Mouse (Mus musculus) left cerebral cortex, postnatal 36 days (tissue): ENCODE measurements around the gene Rapgef2. TPM values are rescaled to one million over a fixed set of nuclear protein-coding genes. Genes with fewer than 3 reads are reported as not detected.
A peak's percentile ranks its signal among the peaks of the same experiment; 100 is the strongest.

Source experiments
- DNase-seq, 2 experiments: peaks; one replicate each; pipeline ENCODE4 v3.0.0; 2021 to 2022; ENCODE audit warnings: low spot score in 2 of 2, mixed read lengths in 1 of 2
- intact Hi-C: fragments of 180-260 bp; cut with DNase I; formaldehyde crosslinking; loops from one replicate; pipeline ENCODE4 v1.15.1; 2025
- total RNA-seq, 2 experiments: library from RNA; stranded (reverse); gene quantifications; 2 replicates each; pipeline ENCODE4 v1.2.3; 2021

The Rapgef2 gene
- total RNA-seq, 2 experiments from 2014 or later = 114 to 136 TPM

GRCm38 (mm10) chr3:79286031-79286375 is 314 bp downstream of the Rapgef2 start:
- DNase-seq = peak in 1 of 2 experiments; percentile 26
- intact Hi-C loops = loop anchor here (2.0 to 10.0 kb wide), 4 partner anchors 34 to 279 kb away; partner anchors contain the start of gene Fnip2

GRCm38 (mm10) chr3:79285097-79285675 is 1.1 kb downstream of the Rapgef2 start:
- peak; percentile 15 to 29 for DNase-seq
- intact Hi-C loops = loop anchor here (5.0 to 10.0 kb wide), 3 partner anchors 33 to 280 kb away; partner anchors contain the start of gene Fnip2

GRCm38 (mm10) chr3:79283976-79284375 is 2.3 kb downstream of the Rapgef2 start:
- intact Hi-C loops = loop anchor here (10.0 kb wide), 1 partner anchor 281 kb away; the partner anchor contains the start of gene Fnip2
- no peak for DNase-seq

- intact Hi-C loops = loop anchor here (10.0 kb wide), 1 partner anchor 282 kb away; the partner anchor contains the start of gene Fnip2
- DNase-seq = no peak
These were observed 3.3 kb downstream of the Rapgef2 start for GRCm38 (mm10) chr3:79283031-79283430.

- DNase-seq = no peak
- intact Hi-C loops = no loop called here
These were observed 10.3 kb downstream of the Rapgef2 start for GRCm38 (mm10) chr3:79275856-79276645.

- DNase-seq = no peak
- intact Hi-C loops = no loop called here
These were observed 13.0 kb downstream of the Rapgef2 start for GRCm38 (mm10) chr3:79273350-79273749.

- intact Hi-C loops = no loop called here
These were observed 13.4 kb downstream of the Rapgef2 start for GRCm38 (mm10) chr3:79272939-79273338.

GRCm38 (mm10) chr3:79270980-79271555 is 15.2 kb downstream of the Rapgef2 start:
- intact Hi-C loops = no loop called here
- DNase-seq = no peak

More at GRCm38 (mm10) chr3:79272939-79273338, 13.4 kb downstream of the Rapgef2 start:
- no peak for DNase-seq

GRCm38 (mm10) chr3:79269872-79270271 is 16.4 kb downstream of the Rapgef2 start:
- intact Hi-C loops = no loop called here
- no peak for DNase-seq

- DNase-seq = no peak
- intact Hi-C loops = no loop called here
These were observed 19.3 kb downstream of the Rapgef2 start for GRCm38 (mm10) chr3:79266976-79267375.

GRCm38 (mm10) chr3:79261816-79262316 is 24.5 kb downstream of the Rapgef2 start:
- DNase-seq = no peak
- intact Hi-C loops = no loop called here

- no peak for DNase-seq
- intact Hi-C loops = loop anchor here (5.0 kb wide), 1 partner anchor 33 kb away; the partner anchor contains the start of gene Rapgef2
These were observed 32.3 kb downstream of the Rapgef2 start for GRCm38 (mm10) chr3:79254023-79254422.

- intact Hi-C loops = loop anchor here (5.0 kb wide), 1 partner anchor 34 kb away; the partner anchor contains the start of gene Rapgef2
- no peak for DNase-seq
These were observed 32.9 kb downstream of the Rapgef2 start for GRCm38 (mm10) chr3:79253416-79253815.

GRCm38 (mm10) chr3:79252921-79253394 is 33.4 kb downstream of the Rapgef2 start:
- intact Hi-C loops = loop anchor here (5.0 kb wide), 1 partner anchor 34 kb away; the partner anchor contains the start of gene Rapgef2

GRCm38 (mm10) chr3:79249955-79250354 is 36.4 kb downstream of the Rapgef2 start:
- peak; percentile 55 to 72 for DNase-seq
- intact Hi-C loops = loop anchor here (5.0 kb wide), 1 partner anchor 37 kb away; the partner anchor contains the start of gene Rapgef2

More at GRCm38 (mm10) chr3:79252921-79253394, 33.4 kb downstream of the Rapgef2 start:
- DNase-seq = no peak

- intact Hi-C loops = no loop called here
- DNase-seq = no peak
These were observed 37.6 kb downstream of the Rapgef2 start for GRCm38 (mm10) chr3:79248659-79249235.

- intact Hi-C loops = no loop called here
- no peak for DNase-seq
These were observed 38.1 kb downstream of the Rapgef2 start for GRCm38 (mm10) chr3:79248208-79248607.

- intact Hi-C loops = no loop called here
- DNase-seq = no peak
These were observed 42.0 kb downstream of the Rapgef2 start for GRCm38 (mm10) chr3:79244347-79244746.

- DNase-seq = no peak
- intact Hi-C loops = no loop called here
These were observed 43.2 kb downstream of the Rapgef2 start for GRCm38 (mm10) chr3:79242922-79243705.
